Mouse (Mus musculus) spleen, adult 2 months (tissue): Measurements from ENCODE around the gene Smim13. TPM values are rescaled to one million over a fixed set of nuclear protein-coding genes. Genes with fewer than 3 reads are reported as not detected.

Experiments
- DNase-seq, 2 experiments: peaks; one replicate each; pipeline versions ENCODE4 v3.0.0 to v3.0.0-alpha.2; 2012 to 2021; ENCODE audit warnings: low spot score in 2 of 2, low read depth in 1 of 2
- H3K27ac ChIP-seq: fragments of 200-500 bp; 2 replicates; pipeline ENCODE4 v1.5.1; 2012; ENCODE audit warnings: low read length, inconsistent platforms; ENCODE audit not compliant: insufficient read depth
- H3K27me3 ChIP-seq: fragments of 200-500 bp; 2 replicates; pipeline ENCODE4 v1.6.1; 2012; ENCODE audit warnings: mild to moderate bottlenecking, moderate library complexity, low read length, inconsistent platforms; ENCODE audit not compliant: control insufficient read depth, insufficient read depth
- H3K36me3 ChIP-seq: fragments of 200-500 bp; 2 replicates; pipeline ENCODE4 v1.6.1; 2012; ENCODE audit warnings: mild to moderate bottlenecking, low read length, inconsistent platforms; ENCODE audit not compliant: control insufficient read depth, insufficient read depth
- H3K4me1 ChIP-seq: fragments of 200-500 bp; 2 replicates; pipeline ENCODE4 v1.6.1; 2011; ENCODE audit warnings: inconsistent platforms; ENCODE audit not compliant: control insufficient read depth, insufficient read depth, insufficient read length
- H3K4me3 ChIP-seq: fragments of 200-500 bp; 2 replicates; pipeline ENCODE4 v1.5.1; 2011; ENCODE audit warnings: mild to moderate bottlenecking, inconsistent platforms; ENCODE audit not compliant: insufficient read depth, insufficient read length; ENCODE audit errors: extremely low read depth
- CTCF ChIP-seq: fragments of 200-500 bp; IDR thresholded peaks from 2 replicates; pipeline ENCODE4 v1.5.1; 2011; ENCODE audit warnings: mild to moderate bottlenecking, inconsistent platforms; ENCODE audit not compliant: insufficient read depth, insufficient read length, insufficient replicate concordance; ENCODE audit errors: extremely low read depth
- POLR2A ChIP-seq: fragments of 200-500 bp; IDR thresholded peaks from 2 replicates; pipeline ENCODE4 v1.6.1; 2011; ENCODE audit warnings: low read depth, low read length, inconsistent platforms
- WGBS: fragments of 180-500 bp; shearing (Covaris S2); methylation state at CpG from one replicate; pipeline ENCODE4 v1.1.7; 2018; 5-methylcytosine and 5-hydroxymethylcytosine counted together
- polyA plus RNA-seq: library from polyadenylated mRNA; depleted of rRNA; stranded (reverse); fragments of >200 nt; gene quantifications from 2 replicates; pipeline ENCODE4 v1.2.3, GENCODE M21; 2012

Smim13 gene
- polyA plus RNA-seq, 1 experiment = 2.2 TPM

DNA sequence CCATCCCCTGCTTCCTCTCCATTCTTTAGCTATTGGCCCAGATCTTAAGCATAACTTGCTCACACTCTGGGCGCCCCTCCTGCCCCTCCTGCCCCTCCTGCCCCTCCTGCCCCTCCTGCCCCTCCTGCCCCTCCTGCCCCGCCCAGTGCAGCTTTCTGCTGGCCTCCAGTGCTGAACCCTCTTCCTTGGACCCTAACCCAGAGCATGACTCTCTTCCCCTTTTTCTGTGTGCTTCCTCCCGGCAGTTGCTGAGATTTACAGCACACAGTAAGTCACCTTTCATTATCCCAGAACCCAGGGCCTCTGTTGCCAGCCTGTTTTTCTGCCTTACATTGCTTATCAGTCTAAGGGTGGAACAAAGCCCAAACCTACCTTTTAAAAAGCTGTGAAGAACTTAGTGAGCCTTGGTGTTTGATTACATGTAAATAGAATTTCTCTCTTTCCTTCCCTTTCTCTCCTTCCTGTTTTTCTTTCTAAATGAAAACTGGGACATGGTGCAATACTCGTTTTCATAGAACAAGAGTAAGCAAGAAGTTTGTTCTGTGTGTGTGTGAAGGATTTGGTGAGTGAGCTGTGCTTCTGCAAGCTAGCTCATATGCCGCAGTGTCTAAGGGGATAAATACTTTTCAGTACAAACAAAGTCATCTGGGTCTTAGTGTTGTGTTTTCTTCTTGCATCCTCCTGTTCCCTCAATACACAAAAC, 13.8 kb downstream of the Smim13 start:
- 59% methylated on average over 5 of the region's 5 CpGs for WGBS
- no peak for DNase-seq
- TF ChIP-seq POLR2A = no peak
- TF ChIP-seq CTCF = no peak
- Histone ChIP-seq H3K4me3 (no peak overlapping the region), H3K27ac (no peak overlapping the region), H3K27me3 (no peaks in the 10 kb centered on the region), H3K4me1 (no peaks in the 10 kb centered on the region), H3K36me3 (no peaks in the 10 kb centered on the region)

DNA sequence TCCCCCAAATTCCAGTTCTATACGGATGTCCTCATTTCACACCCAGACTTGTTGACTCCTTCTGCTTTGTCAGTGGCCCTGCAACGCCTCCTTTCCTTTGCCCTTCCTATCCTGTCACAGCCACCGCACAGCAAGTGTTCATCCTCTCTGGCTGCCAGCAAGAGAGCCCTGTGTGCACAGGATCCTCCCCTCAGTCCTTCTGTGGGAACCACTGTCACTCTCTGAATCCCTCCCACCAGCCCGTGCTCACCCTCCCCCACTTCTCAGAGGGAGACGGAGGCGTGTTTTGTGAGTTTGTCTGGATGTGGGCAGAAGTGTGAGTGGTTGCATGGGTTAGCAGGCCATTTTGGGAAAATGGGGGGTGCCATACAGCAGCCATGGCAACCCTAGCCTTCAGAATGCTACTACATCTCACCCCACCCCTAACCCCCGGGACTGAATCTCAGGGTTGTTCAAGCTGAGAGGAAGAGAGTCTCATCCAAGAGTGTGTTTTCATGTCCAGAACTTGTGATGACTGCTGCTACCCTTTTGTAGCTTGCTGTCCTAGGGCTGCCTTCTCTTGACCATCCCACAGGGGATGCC, 18.3 kb downstream of the Smim13 start:
- DNase-seq = no peak
- WGBS = 80% methylated on average over 7 of the region's 7 CpGs
- Histone ChIP-seq H3K4me3 (no peak overlapping the region), H3K36me3 (no peaks in the 10 kb centered on the region), H3K4me1 (no peaks in the 10 kb centered on the region), H3K27me3 (no peaks in the 10 kb centered on the region), H3K27ac (no peak overlapping the region)
- TF ChIP-seq POLR2A (no peak), CTCF (no peak)

DNA sequence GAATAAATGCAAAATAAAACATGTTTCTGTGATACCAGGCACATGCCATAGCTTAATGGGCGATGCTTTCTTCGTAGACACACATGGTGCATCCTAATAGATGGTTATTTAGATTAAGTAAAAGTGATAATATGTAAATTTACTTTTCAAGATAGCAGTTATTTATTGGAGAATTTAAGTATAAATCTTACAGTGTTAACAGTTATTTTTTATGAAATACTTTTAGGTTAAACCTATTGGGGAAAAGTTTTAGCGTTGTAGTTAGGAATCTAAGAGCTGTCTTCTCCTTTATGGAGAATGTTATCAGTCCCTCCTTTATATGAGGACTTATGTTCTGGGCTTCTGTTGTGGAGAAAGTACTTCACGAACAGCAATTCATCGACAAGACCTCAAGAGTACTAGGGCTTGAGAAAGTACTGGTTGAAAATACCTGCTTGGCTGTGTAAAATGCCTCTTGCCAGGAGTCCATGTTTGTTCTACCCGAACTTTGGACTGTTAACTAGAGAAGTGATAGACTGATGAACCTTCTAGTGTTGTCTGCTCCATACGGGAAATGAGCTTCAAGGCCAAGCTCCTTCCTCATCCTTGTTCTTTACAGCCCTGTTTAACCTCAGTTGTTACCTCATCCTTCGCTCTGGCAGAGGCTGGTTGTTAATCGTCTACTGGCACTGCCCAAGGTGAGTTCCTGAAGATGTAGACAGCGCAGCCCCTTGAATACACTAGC, 24.4 kb downstream of the Smim13 start, which contains the start of gene Gm17364:
Gene Gm17364, minus strand, starts transcription at position 51 of the 724 bp plus-strand sequence.
- Histone ChIP-seq H3K4me1 (no peaks in the 10 kb centered on the region), H3K27me3 (no peaks in the 10 kb centered on the region), H3K4me3 (no peak within 1 kb of the TSS), H3K36me3 (no peaks in the 10 kb centered on the region), H3K27ac (no peak within 1 kb of the TSS)
- TF ChIP-seq POLR2A = no peak
- TF ChIP-seq CTCF = no peak
- no peak for DNase-seq
- 91% methylated on average over 10 of the region's 10 CpGs for WGBS

DNA sequence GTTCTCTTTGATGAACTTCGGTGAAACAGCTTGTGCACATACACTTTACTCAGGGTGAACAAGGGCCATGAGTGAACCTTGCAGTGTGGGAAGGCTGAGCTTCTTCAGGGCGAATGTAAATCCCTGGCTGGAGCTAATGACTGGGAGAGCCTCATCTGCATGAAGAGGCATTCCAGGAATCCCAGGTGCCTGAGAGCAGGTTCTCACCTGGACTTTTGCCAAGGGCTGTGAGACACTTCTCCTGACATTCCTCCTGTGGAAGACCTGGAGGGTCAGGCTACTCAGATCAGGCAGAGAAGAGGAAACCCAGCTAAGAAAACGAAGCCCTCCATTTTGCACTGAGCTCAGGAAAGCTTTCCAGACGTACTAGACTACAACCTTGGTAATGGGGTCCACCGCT, 31.1 kb downstream of the Smim13 start:
- H3K27me3 ChIP-seq = no peaks in the 10 kb centered on the region
- H3K4me1 ChIP-seq = no peaks in the 10 kb centered on the region
- WGBS = 82% methylated on average over 5 of the region's 5 CpGs
- DNase-seq = no peak
- no peak for TF ChIP-seq POLR2A
- no peak for TF ChIP-seq CTCF
- H3K27ac ChIP-seq = no peak overlapping the region
- no peak overlapping the region for H3K4me3 ChIP-seq
- no peaks in the 10 kb centered on the region for H3K36me3 ChIP-seq

DNA sequence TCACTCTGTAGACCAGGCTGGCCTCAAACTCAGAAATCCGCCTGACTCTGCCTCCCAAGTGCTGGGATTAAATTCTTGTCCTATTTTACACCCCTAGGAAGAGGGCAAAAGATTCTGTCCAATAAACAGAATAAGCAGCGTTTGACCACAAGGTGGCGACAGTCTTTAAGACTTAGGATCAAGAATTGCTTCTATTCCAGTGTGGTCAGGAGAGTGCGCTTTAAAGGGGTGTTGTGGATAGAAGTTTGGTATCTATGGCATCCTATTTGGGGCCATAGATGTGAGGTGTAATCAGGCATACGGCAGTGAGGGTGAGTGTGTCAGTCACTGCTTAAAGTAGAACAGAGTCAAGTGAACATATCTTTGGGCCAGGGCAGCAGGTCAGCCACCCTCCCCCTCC, 33.6 kb downstream of the Smim13 start:
- Histone ChIP-seq H3K4me1 (no peaks in the 10 kb centered on the region), H3K27me3 (no peaks in the 10 kb centered on the region), H3K4me3 (no peak overlapping the region), H3K36me3 (no peaks in the 10 kb centered on the region), H3K27ac (no peak overlapping the region)
- 20% methylated on average over 5 of the region's 5 CpGs for WGBS
- TF ChIP-seq CTCF (peak; percentile 35; the same call in 1 of the 2 replicates), POLR2A (no peak)
- peak; percentile 43 to 55 for DNase-seq

DNA sequence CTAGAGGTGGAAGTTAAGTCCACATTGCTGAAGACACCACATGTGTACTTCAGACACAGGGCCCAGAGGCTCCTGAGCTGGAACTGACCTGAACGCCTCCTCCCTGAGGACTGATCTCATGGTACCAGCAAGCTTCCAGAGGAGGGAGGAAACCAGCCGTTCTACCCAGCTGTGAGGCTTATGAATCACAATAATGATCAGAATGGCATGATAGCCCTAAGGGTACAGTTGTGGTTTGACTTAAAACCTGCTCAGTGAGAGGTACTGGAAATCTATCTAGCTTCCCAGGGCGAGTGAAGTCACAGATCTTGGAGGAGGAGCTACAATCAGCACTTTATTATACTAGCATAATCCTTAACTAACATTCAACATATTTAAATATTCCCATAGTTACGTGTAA, 35.8 kb downstream of the Smim13 start:
- H3K27ac ChIP-seq = no peak overlapping the region
- no peaks in the 10 kb centered on the region for H3K4me1 ChIP-seq
- no peaks in the 10 kb centered on the region for H3K36me3 ChIP-seq
- DNase-seq = no peak
- 82% methylated on average over 4 of the region's 4 CpGs for WGBS
- H3K27me3 ChIP-seq = no peaks in the 10 kb centered on the region
- TF ChIP-seq CTCF = no peak
- no peak for TF ChIP-seq POLR2A
- no peak overlapping the region for H3K4me3 ChIP-seq
